Mouse (Mus musculus) B cell, adult 62 days (primary cell): Measurements from ENCODE around the gene Rad51c. TPM values are rescaled to one million over a fixed set of nuclear protein-coding genes. Genes with fewer than 3 reads are reported as not detected.

Source experiments
- total RNA-seq: library from RNA; stranded (reverse); gene quantifications from 4 replicates; pipeline ENCODE4 v1.2.4, GENCODE M21; 2023

Gene Rad51c
- 4.4 to 7.7 TPM (median 5.5 TPM) in 4 replicates for total RNA-seq

DNA sequence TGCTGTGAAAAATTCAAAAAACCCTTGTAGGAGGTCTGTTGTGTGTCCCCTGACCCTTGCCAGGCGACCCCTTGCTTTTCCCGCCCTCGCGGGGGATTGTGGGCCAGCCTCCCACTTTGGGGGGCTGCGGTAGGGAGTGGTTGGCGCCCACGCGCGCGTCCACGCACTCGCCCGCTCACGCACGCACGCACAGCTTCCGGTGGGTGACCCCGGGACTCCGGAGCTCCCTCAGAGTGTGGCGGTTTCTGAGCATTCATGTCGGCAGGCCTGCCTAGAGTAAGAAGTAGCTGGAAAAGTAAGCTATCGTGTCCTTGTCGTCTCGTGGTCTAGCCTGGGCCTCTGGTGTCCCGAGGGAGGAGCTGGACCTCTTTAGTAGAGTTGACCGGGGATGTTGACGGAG is at the start of gene Rad51c, which contains the start of gene Tex14:
Gene Rad51c, minus strand, starts transcription at position 79 of the 400 bp plus-strand sequence.
Gene Tex14, plus strand, starts transcription at position 190 of the 400 bp plus-strand sequence.

DNA sequence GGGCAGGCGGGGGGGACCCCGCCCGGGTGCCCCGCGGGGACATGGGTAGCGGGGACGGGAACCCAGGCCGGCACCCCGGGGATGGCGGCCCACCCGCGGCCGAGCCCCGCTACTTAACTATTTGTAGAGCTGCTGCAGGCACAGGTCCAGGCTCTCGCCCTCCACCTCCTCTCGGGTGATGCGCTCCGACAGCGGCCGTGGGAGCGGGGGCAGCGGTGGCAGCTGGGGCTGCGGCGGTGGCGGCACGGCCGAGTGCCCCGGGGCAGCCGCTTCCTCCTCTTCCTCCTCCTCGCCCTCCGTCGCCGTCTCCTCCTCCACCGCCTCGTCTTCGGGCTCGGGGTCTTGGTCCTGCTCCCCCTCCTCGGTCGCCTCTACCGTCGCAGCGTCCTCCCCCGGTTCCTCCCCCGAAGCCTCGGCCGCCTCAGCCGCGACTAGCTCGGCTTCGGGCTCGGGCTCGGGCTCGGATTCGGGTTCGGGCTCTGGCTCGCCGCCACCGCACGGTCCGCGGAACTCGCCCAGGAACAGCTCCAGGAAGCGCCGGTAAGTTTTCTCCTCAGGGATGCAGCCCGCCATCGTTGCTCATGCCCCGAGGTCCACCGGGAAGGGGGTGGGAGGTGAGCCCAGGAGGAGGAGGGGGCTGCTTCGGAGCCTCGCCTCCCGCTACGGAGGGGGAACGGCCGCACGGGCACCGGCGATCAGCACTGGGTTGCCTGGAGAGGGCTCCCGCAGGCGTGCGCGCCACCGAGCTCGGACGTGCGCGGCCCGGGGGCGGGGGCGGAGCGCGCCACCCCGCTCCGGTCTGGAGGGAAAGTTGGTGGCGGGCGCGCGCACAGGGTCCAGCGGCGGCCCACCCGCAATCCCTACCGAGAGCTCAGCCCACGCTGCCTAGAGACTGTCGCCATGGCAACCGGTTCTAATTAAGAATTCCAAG is 46.2 kb downstream of the Rad51c start, which contains the start of gene Ppm1e:
Gene Ppm1e, minus strand, starts transcription at position 693 of the 931 bp plus-strand sequence.

Other genes with a start within 250 kb of the Rad51c start
- 5.3 to 7.7 TPM (median 6.2 TPM) in 4 replicates for gene Ppm1e, start 45.9 kb downstream of the Rad51c start, total RNA-seq
- 0.12 to 0.60 TPM (median 0.16 TPM) in 3 of 4 replicates, not detected in the other for gene Tex14, start 111 bp upstream of the Rad51c start, total RNA-seq
- not detected in 4 replicates for gene Gm11492, start 161.7 kb upstream of the Rad51c start, total RNA-seq
- gene Sept4, start 163.9 kb upstream of the Rad51c start, total RNA-seq: 0.86 to 1.5 TPM (median 1.4 TPM) in 4 replicates
- 41.5 to 51.9 TPM (median 47.3 TPM) in 4 replicates for gene Mtmr4, start 187.2 kb upstream of the Rad51c start, total RNA-seq
- gene Hsf5, start 212.2 kb upstream of the Rad51c start, total RNA-seq: 0.16 to 0.45 TPM (median 0.23 TPM) in 3 of 4 replicates, not detected in the other